Mouse (Mus musculus): Measurements from ENCODE around the gene Gapdh. TPM values are rescaled to one million over a fixed set of nuclear protein-coding genes. Genes with fewer than 3 reads are reported as not detected.

Gene Gapdh
- total RNA-seq, 1 experiment: 2,407 TPM

DNA sequence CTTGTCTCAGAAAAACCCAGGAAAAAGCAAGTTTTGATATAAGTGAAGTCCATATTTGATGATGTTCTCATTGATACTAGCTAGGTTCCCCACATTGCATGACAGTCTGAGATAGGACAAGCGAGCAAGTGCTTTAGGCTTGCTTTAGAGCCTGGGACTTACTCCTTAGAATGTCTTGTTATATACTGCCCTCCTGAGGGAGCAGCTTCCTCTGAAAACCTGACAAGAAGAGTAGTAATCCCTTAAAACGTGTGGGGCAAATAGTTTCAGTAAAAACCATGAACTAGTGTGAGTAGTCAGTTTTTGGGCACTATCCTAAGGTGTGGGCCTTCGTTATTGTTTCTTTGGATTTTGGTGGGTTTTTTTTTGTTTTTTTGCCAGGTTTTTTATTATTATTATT, 23.1 kb downstream of the Gapdh start:
- TF ChIP-seq ZNF384 (IDR thresholded peaks at IDR 0.05; ENCODE audit: low read depth, low read length) (no peak), ZC3H11A (IDR thresholded peaks at IDR 0.05; ENCODE audit: borderline replicate concordance, low read depth, low read length) (no peak), CHD2 (IDR thresholded peaks at IDR 0.05; ENCODE audit: low read depth, low read length) (no peak), MAFK (IDR thresholded peaks at IDR 0.05; ENCODE audit: insufficient read depth, low read depth, low read length) (no peak), HCFC1 (IDR thresholded peaks at IDR 0.05; ENCODE audit: borderline replicate concordance, insufficient read depth, low read length) (no peak)

DNA sequence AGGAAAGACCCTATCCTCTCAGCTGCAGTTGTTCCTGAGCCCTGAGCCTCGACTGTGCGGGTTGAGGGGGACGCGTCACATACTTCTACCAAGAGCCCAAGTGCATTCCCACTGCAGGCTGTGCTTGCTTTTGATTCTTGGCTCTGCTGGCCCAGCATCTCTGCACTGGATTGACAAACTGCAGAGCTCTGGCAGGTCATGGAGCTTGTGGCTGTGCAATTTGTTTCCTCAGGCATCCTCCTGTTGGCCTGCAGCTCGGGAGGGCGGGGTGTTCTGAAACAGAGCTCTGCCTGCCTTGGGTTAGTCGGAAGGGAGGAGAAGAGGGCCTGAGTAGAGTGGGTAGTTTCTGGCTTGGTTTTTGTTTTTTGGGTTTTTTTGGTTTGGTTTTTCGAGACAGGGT, 23.8 kb downstream of the Gapdh start:
- H3K36me3 ChIP-seq (ENCODE audit: control insufficient read depth, insufficient read depth, low read length, poor library complexity, severe bottlenecking): peaks cover 58% of the 10 kb centered on the region
- H3K9me3 ChIP-seq (ENCODE audit: control insufficient read depth, insufficient read depth, low read depth, low read length): no peaks in the 10 kb centered on the region
- H3K9ac ChIP-seq (ENCODE audit: insufficient read depth, low read depth, low read length, poor library complexity, severe bottlenecking): no peak overlapping the region
- no peak overlapping the region for H3K27ac ChIP-seq (ENCODE audit: insufficient read depth, low read depth, low read length, poor library complexity, severe bottlenecking)
- TF ChIP-seq ZNF384 (IDR thresholded peaks at IDR 0.05; ENCODE audit: low read depth, low read length) (no peak), MAFK (IDR thresholded peaks at IDR 0.05; ENCODE audit: insufficient read depth, low read depth, low read length) (no peak), ZC3H11A (IDR thresholded peaks at IDR 0.05; ENCODE audit: borderline replicate concordance, low read depth, low read length) (no peak), CHD2 (IDR thresholded peaks at IDR 0.05; ENCODE audit: low read depth, low read length) (no peak), HCFC1 (IDR thresholded peaks at IDR 0.05; ENCODE audit: borderline replicate concordance, insufficient read depth, low read length) (no peak)
- in situ Hi-C loops (cut with MboI; ENCODE audit: low sequenced_read_pairs in 2 of 2, unreplicated experiment in 2 of 2): no loop called here
- DNase-seq (ENCODE audit: low read depth, low spot score): no peak
- peaks cover 0 to 13% of the 10 kb centered on the region in 2 experiments; a peak in 2 of 4 replicates for H3K4me1 ChIP-seq (ENCODE audit: control insufficient read depth in 2 of 2, insufficient read depth in 2 of 2, low read length in 2 of 2, poor library complexity in 1 of 2)
- no peak overlapping the region for H3K4me3 ChIP-seq (ENCODE audit: insufficient read depth in 1 of 2, low read depth in 1 of 2, low read length in 2 of 2, poor library complexity in 1 of 2, severe bottlenecking in 1 of 2)

More for the DNA sequence above, 23.1 kb downstream of the Gapdh start:
- H3K36me3 ChIP-seq (ENCODE audit: control insufficient read depth, insufficient read depth, low read length, poor library complexity, severe bottlenecking): peaks cover 54% of the 10 kb centered on the region
- no peak overlapping the region for H3K4me3 ChIP-seq (ENCODE audit: insufficient read depth in 1 of 2, low read depth in 1 of 2, low read length in 2 of 2, poor library complexity in 1 of 2, severe bottlenecking in 1 of 2)
- peaks cover 0 to 14% of the 10 kb centered on the region in 2 experiments; a peak in 2 of 4 replicates for H3K4me1 ChIP-seq (ENCODE audit: control insufficient read depth in 2 of 2, insufficient read depth in 2 of 2, low read length in 2 of 2, poor library complexity in 1 of 2)
- H3K9ac ChIP-seq (ENCODE audit: insufficient read depth, low read depth, low read length, poor library complexity, severe bottlenecking): no peak overlapping the region
- H3K9me3 ChIP-seq (ENCODE audit: control insufficient read depth, insufficient read depth, low read depth, low read length): no peaks in the 10 kb centered on the region
- DNase-seq (ENCODE audit: low read depth, low spot score): no peak
- in situ Hi-C loops (cut with MboI; ENCODE audit: low sequenced_read_pairs in 2 of 2, unreplicated experiment in 2 of 2): no loop called here
- no peak overlapping the region for H3K27ac ChIP-seq (ENCODE audit: insufficient read depth, low read depth, low read length, poor library complexity, severe bottlenecking)

DNA sequence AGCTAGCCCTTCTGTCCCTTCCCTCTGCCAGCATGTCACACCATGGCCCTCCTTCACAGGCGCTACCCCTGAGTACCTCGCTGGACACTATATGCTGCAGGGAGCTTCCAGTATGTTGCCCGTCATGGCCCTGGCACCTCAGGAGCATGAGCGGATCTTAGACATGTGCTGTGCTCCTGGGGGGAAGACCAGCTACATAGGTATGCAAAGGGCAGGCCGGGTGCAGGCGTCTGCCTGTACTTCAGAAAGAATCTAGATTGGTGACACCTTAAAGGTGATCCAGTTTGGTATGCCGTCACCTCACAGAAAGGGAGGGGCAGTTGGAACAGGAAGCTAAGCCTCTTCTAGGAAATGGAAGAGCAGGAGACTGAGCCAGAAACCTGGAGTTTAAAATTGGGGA, 26.5 kb downstream of the Gapdh start:
- H3K27ac ChIP-seq (ENCODE audit: insufficient read depth, low read depth, low read length, poor library complexity, severe bottlenecking): no peak overlapping the region
- DNase-seq (ENCODE audit: low read depth, low spot score): no peak
- no peaks in the 10 kb centered on the region for H3K9me3 ChIP-seq (ENCODE audit: control insufficient read depth, insufficient read depth, low read depth, low read length)
- peaks cover 0 to 11% of the 10 kb centered on the region in 2 experiments; a peak in 2 of 4 replicates for H3K4me1 ChIP-seq (ENCODE audit: control insufficient read depth in 2 of 2, insufficient read depth in 2 of 2, low read length in 2 of 2, poor library complexity in 1 of 2)
- peaks cover 83% of the 10 kb centered on the region for H3K36me3 ChIP-seq (ENCODE audit: control insufficient read depth, insufficient read depth, low read length, poor library complexity, severe bottlenecking)
- TF ChIP-seq ZNF384 (IDR thresholded peaks at IDR 0.05; ENCODE audit: low read depth, low read length): no peak
- in situ Hi-C loops (cut with MboI; ENCODE audit: low sequenced_read_pairs in 2 of 2, unreplicated experiment in 2 of 2): no loop called here
- no peak overlapping the region for H3K4me3 ChIP-seq (ENCODE audit: insufficient read depth in 1 of 2, low read depth in 1 of 2, low read length in 2 of 2, poor library complexity in 1 of 2, severe bottlenecking in 1 of 2)
- H3K9ac ChIP-seq (ENCODE audit: insufficient read depth, low read depth, low read length, poor library complexity, severe bottlenecking): no peak overlapping the region

DNA sequence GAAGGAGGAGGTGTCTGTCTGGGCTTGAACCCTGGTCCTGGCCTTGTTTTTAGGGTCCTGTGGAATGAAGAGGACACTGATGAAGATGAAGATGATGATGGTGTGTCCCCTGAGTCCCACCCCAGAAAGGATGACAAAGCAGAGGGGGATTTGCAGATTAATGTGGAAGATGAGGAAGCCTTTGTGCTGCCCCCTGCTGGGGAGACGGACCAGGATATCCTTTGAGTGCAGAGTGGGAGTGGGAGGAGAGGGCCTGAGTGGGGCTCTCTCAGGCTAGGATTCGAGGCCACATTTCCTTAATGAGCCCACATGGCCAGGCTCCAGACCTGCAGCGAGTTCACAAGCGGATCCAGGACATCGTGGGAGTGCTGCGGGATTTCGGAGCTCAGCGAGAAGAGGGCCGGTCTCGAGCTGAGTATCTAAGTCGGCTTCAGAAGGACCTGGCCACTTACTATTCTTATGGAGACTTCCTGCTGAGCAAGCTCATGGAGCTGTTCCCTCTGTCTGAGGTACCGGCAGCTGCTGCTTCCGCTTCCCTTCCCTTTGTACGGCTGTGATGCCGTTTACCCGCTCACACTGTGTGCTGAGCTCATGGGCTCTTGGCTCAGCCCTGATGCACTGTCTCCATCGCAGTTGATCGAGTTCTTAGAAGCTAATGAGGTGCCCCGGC, 29.1 kb downstream of the Gapdh start:
- 0 out of 2 replicates have a peak overlapping the region, but pooled peaks have one; percentile 7 for H3K27ac ChIP-seq (ENCODE audit: insufficient read depth, low read depth, low read length, poor library complexity, severe bottlenecking)
- H3K4me3 ChIP-seq (ENCODE audit: insufficient read depth in 1 of 2, low read depth in 1 of 2, low read length in 2 of 2, poor library complexity in 1 of 2, severe bottlenecking in 1 of 2): no peak overlapping the region; a peak in 1 of 4 replicates
- no peak overlapping the region for H3K9ac ChIP-seq (ENCODE audit: insufficient read depth, low read depth, low read length, poor library complexity, severe bottlenecking)
- H3K9me3 ChIP-seq (ENCODE audit: control insufficient read depth, insufficient read depth, low read depth, low read length): no peaks in the 10 kb centered on the region
- H3K36me3 ChIP-seq (ENCODE audit: control insufficient read depth, insufficient read depth, low read length, poor library complexity, severe bottlenecking): peaks cover 84% of the 10 kb centered on the region
- in situ Hi-C loops (cut with MboI; ENCODE audit: low sequenced_read_pairs in 2 of 2, unreplicated experiment in 2 of 2): no loop called here
- TF ChIP-seq MAFK (IDR thresholded peaks at IDR 0.05; ENCODE audit: insufficient read depth, low read depth, low read length): 0 out of 2 replicates have a peak, but pooled peaks have one; percentile 11
- TF ChIP-seq HCFC1 (IDR thresholded peaks at IDR 0.05; ENCODE audit: borderline replicate concordance, insufficient read depth, low read length): no peak
- no peak for DNase-seq (ENCODE audit: low read depth, low spot score)
- H3K4me1 ChIP-seq (ENCODE audit: control insufficient read depth in 2 of 2, insufficient read depth in 2 of 2, low read length in 2 of 2, poor library complexity in 1 of 2): peaks cover 0 to 9% of the 10 kb centered on the region in 2 experiments; a peak in 2 of 4 replicates

DNA sequence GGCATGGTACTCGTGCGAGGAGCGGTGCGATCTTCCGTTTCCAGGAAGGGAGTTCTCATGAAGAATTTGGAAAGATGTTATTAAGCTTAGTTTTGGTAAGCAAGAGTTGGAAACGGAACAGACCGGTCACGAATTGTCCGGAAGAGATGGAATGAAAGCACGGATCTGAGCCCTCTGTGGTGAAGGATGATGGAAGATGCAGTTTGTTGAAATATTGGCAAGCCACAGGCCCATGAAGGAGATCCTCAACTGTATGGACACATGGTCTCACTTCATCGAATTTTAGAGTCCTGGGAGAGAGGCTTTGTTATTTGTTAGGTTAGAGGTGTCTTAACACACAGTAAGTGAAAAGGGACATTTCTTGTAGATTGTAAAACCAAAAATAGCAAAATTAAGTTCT, 33.8 kb downstream of the Gapdh start:
- in situ Hi-C loops (cut with MboI; ENCODE audit: low sequenced_read_pairs in 2 of 2, unreplicated experiment in 2 of 2): no loop called here
- peaks cover 52% of the 10 kb centered on the region for H3K36me3 ChIP-seq (ENCODE audit: control insufficient read depth, insufficient read depth, low read length, poor library complexity, severe bottlenecking)
- peak overlapping the region; percentile 91 for H3K9ac ChIP-seq (ENCODE audit: insufficient read depth, low read depth, low read length, poor library complexity, severe bottlenecking)
- peak overlapping the region; percentile 80 to 86 for H3K4me3 ChIP-seq (ENCODE audit: insufficient read depth in 1 of 2, low read depth in 1 of 2, low read length in 2 of 2, poor library complexity in 1 of 2, severe bottlenecking in 1 of 2)
- peaks cover 0 to 11% of the 10 kb centered on the region in 2 experiments; a peak in 1 of 4 replicates for H3K4me1 ChIP-seq (ENCODE audit: control insufficient read depth in 2 of 2, insufficient read depth in 2 of 2, low read length in 2 of 2, poor library complexity in 1 of 2)
- H3K9me3 ChIP-seq (ENCODE audit: control insufficient read depth, insufficient read depth, low read depth, low read length): no peaks in the 10 kb centered on the region
- DNase-seq (ENCODE audit: low read depth, low spot score): no peak
- no peak for TF ChIP-seq CHD2 (IDR thresholded peaks at IDR 0.05; ENCODE audit: low read depth, low read length)
- no peak for TF ChIP-seq HCFC1 (IDR thresholded peaks at IDR 0.05; ENCODE audit: borderline replicate concordance, insufficient read depth, low read length)
- no peak for TF ChIP-seq ZNF384 (IDR thresholded peaks at IDR 0.05; ENCODE audit: low read depth, low read length)
- no peak for TF ChIP-seq MAFK (IDR thresholded peaks at IDR 0.05; ENCODE audit: insufficient read depth, low read depth, low read length)
- TF ChIP-seq ZC3H11A (IDR thresholded peaks at IDR 0.05; ENCODE audit: borderline replicate concordance, low read depth, low read length): no peak
- no peak overlapping the region for H3K27ac ChIP-seq (ENCODE audit: insufficient read depth, low read depth, low read length, poor library complexity, severe bottlenecking)
